Mouse (Mus musculus): ENCODE results near the gene Cend1. TPM values are rescaled to one million over a fixed set of nuclear protein-coding genes. Genes with fewer than 3 reads are reported as not detected.
"Not testable (repeated sequence)": the region's sequence is repeated elsewhere in the genome, so short reads cannot be mapped to it uniquely, and the experiment has no call there.

Cend1 gene
- total RNA-seq, 2 experiments from 2014 or later = not detected

DNA sequence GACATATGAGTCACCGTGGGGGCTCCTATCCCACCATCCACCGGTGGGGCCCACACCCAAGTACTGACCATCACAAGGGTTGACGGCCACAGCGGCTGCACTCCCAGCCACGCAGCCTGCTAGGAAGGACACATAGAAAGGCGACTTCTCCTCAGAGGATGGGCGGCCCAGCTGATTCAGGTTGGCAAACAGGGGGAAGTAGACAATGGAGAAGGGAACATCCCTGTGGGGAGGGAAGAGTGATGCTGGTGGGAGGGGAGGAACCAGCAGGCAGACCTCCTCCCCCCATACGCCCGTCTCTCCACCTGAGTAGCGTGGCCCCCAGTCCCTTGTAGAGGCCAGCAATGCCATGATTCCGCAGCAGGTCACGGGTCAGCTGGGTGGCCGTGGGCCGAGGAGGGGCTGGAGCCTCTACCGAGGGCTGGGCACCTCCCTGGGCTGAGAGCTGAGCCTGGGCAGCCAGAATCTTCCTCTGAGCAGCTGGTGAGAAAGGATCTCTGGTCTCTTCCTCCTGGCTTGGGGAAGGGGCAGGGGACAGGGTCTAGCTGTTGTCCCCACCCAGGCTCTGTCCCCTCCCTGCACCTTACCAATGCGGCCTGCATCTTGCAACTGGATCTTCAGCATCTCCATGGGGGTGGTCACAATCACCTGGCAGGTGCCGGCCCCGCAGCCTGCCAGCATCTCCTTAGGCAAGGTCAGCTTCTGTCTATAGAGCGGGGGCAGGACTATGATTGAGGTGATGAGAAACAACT is 2.3 kb upstream of the Cend1 start:
- no peak for ATAC-seq (replicated peaks; ENCODE audit: poor library complexity, severe bottlenecking)

GRCm38 (mm10) chr7:141430585-141431240 is 1.4 kb upstream of the Cend1 start:
- no peak for ATAC-seq (replicated peaks; ENCODE audit: poor library complexity, severe bottlenecking)

- ATAC-seq (replicated peaks; ENCODE audit: poor library complexity, severe bottlenecking) = no peak
Measured at GRCm38 (mm10) chr7:141429840-141430584, 721 bp upstream of the Cend1 start.

DNA sequence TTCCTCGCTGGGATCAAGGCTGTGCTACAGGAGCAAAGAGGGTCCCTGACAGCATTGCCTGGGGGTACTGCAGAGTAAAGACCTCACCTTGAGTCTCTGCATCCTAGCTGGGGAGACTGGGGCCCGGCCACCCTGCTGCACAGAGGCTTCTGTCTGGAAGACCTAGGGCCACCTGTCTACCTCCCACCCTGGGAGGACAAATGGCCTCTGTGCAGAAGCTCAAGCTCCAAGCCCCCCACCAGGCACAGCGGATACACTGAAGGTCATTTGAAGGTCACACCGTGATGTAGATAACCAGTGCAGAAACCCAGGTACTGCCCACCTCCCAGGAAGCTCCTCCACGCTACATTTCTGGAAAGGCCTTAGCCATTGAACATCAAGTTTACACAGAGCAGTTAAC is 590 bp downstream of the Cend1 start:
- ATAC-seq (replicated peaks; ENCODE audit: poor library complexity, severe bottlenecking) = no peak

GRCm38 (mm10) chr7:141426948-141427730 is 2.2 kb downstream of the Cend1 start:
- ATAC-seq (replicated peaks; ENCODE audit: poor library complexity, severe bottlenecking) = no peak

GRCm38 (mm10) chr7:141423811-141424210 is 5.5 kb downstream of the Cend1 start:
- ATAC-seq (replicated peaks; ENCODE audit: poor library complexity, severe bottlenecking) = no peak

DNA sequence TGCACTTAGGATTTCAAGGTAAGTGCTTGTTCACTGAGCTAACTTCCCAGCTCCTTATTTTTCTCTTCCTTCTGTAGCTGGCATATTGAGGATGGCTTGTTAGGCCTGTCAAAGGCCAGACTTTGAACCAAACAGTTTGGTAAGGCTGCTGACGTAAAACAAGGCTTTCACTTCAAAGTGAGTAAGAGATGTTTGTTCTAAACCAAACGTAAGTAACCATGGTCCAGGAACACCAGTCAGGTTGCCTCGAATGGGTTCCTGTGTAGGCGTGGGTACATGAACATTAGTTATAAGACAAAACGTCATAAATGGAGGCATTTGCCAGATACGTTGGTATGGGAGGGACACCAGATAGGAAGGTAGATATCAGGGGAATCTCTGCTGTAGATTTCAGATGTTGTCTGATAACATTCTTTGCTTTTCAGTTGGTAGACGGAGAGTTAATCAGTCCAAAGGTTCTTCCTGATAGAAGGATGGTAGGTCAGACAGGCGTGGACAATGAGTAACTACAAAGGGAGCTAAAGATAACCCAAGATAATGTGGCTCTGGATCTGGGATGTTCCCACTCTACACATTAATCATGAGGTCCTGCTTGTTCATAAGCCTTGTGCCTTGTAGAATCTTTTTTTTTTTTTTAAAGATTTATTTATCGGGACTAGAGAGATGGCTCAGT is 9.1 kb downstream of the Cend1 start:
- ATAC-seq (replicated peaks; ENCODE audit: poor library complexity, severe bottlenecking) = no peak

GRCm38 (mm10) chr7:141418970-141419369 is 10.3 kb downstream of the Cend1 start:
- ATAC-seq (replicated peaks; ENCODE audit: poor library complexity, severe bottlenecking) = peak; percentile 33; the same call in 1 of the 2 replicates

DNA sequence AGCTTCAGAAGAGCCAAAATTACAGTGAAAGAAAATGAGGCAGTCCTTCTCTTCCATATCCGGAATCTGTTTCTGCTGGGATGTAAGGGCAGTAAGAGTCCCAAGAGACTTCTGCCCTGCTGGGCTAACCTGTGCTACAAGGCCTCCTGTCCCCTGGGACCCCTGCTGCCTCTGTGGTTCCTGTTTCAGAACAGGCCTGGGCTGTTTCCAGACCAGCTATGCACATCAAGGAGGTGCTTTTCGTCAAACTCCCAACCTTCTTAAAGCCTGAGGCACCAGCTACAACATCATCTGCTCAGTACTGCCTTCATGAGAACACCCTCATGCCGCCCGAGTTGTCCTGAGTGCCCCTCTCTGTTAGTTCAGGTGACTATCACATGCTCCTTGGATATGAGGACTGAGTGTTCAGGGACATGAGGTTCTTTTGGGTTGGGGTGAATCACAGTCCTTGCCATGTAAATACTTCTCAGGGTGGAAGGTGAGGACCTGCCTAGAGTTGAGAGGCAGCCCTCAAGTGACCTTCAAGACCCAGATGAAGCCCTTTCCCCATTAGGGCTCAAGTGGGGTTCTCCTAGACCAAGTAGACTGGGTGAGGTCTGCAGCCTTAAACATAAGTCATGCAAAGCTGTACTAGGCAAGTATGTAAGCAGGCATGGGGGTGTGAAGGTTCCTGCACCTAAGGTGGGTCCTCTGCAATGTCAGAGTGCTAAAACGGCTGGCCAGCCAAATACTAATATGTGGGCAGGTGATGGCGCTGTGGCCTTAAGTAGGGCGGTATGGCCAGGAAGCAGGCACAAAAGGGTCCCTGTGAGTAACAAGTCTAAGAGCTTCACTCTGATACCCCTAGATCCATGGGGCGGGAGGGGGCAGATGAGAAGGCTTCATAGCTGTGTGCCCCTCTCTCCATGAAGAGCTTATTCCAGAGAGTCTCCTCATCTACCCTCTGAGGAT is 11.3 kb downstream of the Cend1 start:
- no peak for ATAC-seq (replicated peaks; ENCODE audit: poor library complexity, severe bottlenecking)

DNA sequence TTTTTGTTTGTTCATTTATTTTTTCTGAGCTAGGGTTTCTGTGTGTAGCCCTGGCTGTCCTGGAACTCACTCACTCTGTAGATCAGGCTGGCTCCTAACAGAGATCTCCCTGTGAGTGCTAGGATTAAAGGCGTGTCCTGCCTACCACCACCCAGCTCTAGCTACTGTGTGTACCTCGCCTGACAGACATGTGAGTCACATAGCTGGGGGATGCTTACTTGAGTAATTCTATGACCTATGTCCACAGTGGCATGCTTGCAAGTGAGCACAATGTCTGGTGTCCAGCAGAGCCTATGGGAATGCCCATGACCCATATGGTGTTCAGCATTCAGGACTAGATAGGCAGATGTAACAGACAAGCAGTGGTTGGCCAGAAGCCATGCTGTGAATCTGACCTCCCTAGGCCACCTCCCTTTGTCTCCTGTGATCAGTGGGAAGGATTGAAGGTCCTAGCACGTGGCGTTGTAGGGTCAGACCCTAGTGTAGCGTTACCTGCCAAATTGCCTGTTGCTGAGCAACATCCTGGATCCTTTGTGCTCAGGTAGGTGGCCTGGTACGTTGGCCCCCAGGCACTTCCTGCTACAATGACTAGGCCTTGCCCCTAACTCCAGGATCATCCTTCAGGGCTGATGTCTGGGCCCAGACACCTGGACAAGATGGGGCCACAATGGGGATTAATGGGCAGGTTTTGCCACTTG is 13.0 kb downstream of the Cend1 start:
- ATAC-seq (replicated peaks; ENCODE audit: poor library complexity, severe bottlenecking) = no peak

DNA sequence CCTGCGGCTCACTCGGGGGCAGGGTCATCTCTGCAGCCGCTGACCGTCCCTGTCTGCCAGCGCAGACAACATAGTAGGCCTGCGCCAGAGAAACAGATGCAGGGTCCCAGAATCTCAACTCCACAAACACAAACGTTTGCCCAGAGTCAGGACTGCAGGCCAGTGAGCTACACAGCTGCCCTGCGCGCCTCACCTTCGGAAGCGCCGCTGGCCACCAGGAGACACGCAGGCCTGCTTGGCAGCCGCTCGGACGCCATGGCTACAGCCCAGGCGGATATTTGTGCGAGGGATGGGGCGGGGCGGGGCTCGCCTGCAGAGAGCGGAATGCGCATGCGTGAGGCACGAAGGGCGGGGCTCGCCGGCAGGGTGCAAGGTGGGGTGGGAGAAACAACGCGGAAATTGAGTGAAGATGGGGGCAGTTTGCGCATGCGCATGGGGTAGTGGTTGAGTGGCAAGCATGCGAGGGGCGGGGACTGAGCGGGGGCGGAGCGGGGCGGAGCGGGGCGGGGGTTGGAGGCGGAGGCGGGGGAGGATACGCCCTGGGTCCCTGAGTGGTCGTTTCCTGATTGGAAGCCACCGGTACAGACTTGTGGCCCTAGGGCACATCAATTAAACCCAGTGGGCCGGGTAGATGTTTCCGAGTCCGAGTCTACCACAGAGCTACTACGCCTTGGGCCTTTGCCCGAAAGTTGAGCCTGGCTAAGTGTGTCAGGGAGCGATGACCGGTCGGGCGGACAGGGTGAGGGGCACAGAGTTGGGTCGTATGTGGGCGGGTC is 15.3 kb downstream of the Cend1 start, which contains the start of gene Gatd1:
Gatd1 (minus strand) TSS at position 328 of the 776 bp plus-strand sequence.
- ATAC-seq (replicated peaks; ENCODE audit: poor library complexity, severe bottlenecking) = peak; percentile 87

DNA sequence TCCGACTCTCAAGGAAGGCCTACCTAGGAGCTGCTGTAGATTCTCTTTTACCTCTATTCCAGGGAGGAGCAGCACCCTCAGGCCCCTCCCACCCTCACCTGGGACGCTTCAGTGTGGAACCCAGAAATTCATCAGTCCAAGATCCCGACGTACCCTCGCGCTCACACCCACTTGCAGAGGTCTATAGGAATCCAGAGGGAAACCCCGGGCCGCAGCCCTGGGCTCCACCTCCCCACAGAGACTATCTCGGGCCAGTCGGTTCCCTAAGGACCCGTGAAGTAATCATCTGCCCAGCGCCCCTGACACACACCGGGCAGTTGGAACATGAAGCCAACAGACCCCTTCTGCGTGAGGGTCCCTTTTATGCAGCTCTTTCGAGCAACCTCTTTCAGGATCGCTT is 16.0 kb downstream of the Cend1 start:
- ATAC-seq (replicated peaks; ENCODE audit: poor library complexity, severe bottlenecking) = 0 out of 2 replicates have a peak, but pooled peaks have one; percentile 3

GRCm38 (mm10) chr7:141411667-141412066 is 17.6 kb downstream of the Cend1 start:
- ATAC-seq (replicated peaks; ENCODE audit: poor library complexity, severe bottlenecking) = no peak

DNA sequence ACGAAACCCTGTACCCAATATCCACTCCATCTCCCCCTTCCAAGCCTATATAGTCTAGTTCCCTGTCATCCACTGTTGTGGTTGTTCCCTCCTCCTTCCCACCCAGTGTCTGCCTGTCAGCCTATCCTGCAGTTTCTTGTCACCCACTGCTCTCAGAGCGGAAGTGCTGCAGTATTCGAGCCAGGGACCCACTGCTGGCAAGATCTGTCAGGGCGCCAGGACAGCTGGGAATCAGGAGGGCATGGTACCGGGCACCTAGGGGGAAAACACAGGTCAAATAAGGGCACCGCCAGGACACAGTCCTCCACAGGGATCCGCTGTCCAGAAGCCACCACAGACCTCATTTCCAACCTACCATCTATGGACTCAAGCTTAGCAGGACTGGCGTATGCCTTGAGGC is 18.7 kb downstream of the Cend1 start:
- ATAC-seq (replicated peaks; ENCODE audit: poor library complexity, severe bottlenecking) = no peak

- peak; percentile 88 for ATAC-seq (replicated peaks; ENCODE audit: poor library complexity, severe bottlenecking)
Measured at GRCm38 (mm10) chr7:141408833-141409232, 20.5 kb downstream of the Cend1 start.

DNA sequence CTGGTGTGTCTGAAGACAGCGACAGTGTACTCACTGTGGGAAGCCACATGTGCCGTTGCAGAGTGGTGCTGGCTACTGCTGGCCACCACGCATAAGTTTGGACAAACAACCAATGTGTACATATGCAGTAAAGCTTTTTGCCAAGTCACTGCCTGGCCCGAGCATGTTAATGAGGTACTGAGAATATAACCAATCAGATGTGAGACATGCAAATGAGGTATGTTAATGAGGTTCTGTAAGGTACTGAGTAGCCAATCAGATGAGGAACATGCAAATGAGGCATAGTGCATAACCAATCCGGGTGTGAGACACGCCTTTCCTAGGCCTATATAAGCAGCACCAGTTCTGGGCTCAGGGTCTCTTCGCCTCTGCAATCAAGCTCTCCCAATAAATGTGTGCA is 21.6 kb downstream of the Cend1 start:
- not testable (repeated sequence) for ATAC-seq (replicated peaks; ENCODE audit: poor library complexity, severe bottlenecking)

DNA sequence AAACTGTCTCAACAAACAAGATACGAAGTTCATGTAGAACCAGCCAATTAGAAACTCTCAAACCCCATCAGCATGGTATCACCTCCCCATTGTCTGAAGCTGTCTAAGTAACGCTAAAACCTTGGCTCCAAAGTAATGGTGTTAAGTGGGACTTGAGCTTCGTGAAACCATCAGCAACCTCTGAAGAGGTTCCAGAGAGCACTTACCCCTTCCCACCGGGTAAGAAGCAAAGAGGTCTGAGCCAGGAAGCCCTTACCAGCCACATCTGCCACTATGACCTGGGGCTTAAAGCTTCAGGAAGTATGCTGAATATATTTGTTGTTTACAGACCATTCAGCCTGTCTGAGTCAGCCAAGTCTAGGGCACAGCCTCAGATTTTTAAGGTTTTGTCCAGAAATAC is 23.8 kb downstream of the Cend1 start:
- no peak for ATAC-seq (replicated peaks; ENCODE audit: poor library complexity, severe bottlenecking)

All from granulocyte monocyte progenitor cell, adult 5-6 weeks (primary cell).